ENCODE assay signal across 24 mouse cellular contexts in the genomic region with DNA sequence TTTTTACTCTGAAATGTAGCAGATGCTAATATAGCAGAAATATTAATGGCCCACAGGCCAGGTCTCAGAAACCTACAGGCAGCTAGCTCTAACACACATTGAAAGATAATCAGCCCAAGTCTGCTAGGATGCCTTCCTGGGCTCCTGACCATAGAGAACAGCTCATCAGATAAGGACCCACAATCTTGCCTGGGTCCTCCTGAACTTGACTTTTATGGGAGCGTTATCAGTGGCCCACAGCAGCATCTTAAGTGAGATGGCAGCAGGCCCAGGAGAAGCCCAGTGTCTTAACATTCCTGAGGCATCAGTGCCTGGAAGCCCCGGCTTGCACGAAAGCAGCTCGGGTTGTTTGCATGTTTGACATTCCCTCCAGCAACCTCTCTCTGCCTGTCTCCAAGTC. TPM values are rescaled to one million over a fixed set of nuclear protein-coding genes. Genes with fewer than 3 reads are reported as not detected.
"Had no signal": no experiment of that assay in that cellular context is flagged by ENCODE, and none has a peak within 500 bp of the region (broad histone marks: within the 10 kb centered on the region; RNA-seq: fewer than 3 reads in every experiment).

No protein-coding gene starts in this region.

- H3K27me3 ChIP-seq: limb, embryonic 13.5 days; liver, embryonic 12.5 days; liver, embryonic 15.5 days; midbrain, embryonic 15.5 days; neural tube, embryonic 13.5 days; stomach, embryonic 15.5 days had no signal

- H3K27ac ChIP-seq: kidney, postnatal 0 days; layer of hippocampus, adult 2 months; limb, embryonic 10.5 days; limb, embryonic 13.5 days; liver, embryonic 12.5 days; liver, embryonic 15.5 days; macrophage; midbrain, embryonic 15.5 days; neural tube, embryonic 13.5 days; stomach, embryonic 15.5 days had no signal

- DNase-seq: kidney, adult 2 months; kidney, postnatal 25 days; layer of hippocampus, adult 9-11 months; liver; lung, adult 18-20 months; retina, postnatal 1 day; right cerebral cortex, postnatal 25 days; spleen, adult 18-20 months; thymus, postnatal 25 days had no signal

- H3K4me1 ChIP-seq: liver, embryonic 12.5 days; liver, embryonic 15.5 days; neural tube, embryonic 13.5 days; stomach, embryonic 15.5 days had no signal

- H3K9me3 ChIP-seq: limb, embryonic 10.5 days; limb, embryonic 13.5 days; midbrain, embryonic 15.5 days; neural tube, embryonic 13.5 days; stomach, embryonic 15.5 days had no signal

- ATAC-seq: liver, embryonic 12.5 days; midbrain, embryonic 15.5 days had no signal

- H3K9ac ChIP-seq: limb, embryonic 13.5 days; liver, embryonic 12.5 days; liver, embryonic 15.5 days; midbrain, embryonic 15.5 days; neural tube, embryonic 13.5 days; stomach, embryonic 15.5 days had no signal

- H3K4me3 ChIP-seq: layer of hippocampus, adult 2 months; limb, embryonic 10.5 days; limb, embryonic 13.5 days; liver, embryonic 12.5 days; liver, embryonic 15.5 days; midbrain, embryonic 15.5 days; myocyte; neural tube, embryonic 13.5 days; stomach, embryonic 15.5 days had no signal

- H3K4me2 ChIP-seq: limb, embryonic 13.5 days; liver, embryonic 12.5 days; liver, embryonic 15.5 days; midbrain, embryonic 15.5 days; neural tube, embryonic 13.5 days; stomach, embryonic 15.5 days had no signal

- H3K36me3 ChIP-seq: limb, embryonic 10.5 days; limb, embryonic 13.5 days; liver, embryonic 12.5 days; liver, embryonic 15.5 days; midbrain, embryonic 15.5 days; neural tube, embryonic 13.5 days; stomach, embryonic 15.5 days had no signal

RNA-seq across cellular contexts. Expression of gene Alk, which starts 35.7 kb away (rescaled TPM):
- total RNA-seq: megakaryocyte, adult 5-6 weeks; monocyte, adult 5-6 weeks; neutrophil, adult 5-6 weeks had no signal
- polyA plus RNA-seq: lung, embryonic 16.5 days; macrophage; myocyte had no signal
